Mouse (Mus musculus) frontal cortex, postnatal 36 days (tissue): Measurements from ENCODE around the gene Cyld.
"Not testable (repeated sequence)": the region's sequence is repeated elsewhere in the genome, so short reads cannot be mapped to it uniquely, and the experiment has no call there.

Experiments
- DNase-seq, 2 experiments: peaks; one replicate each; pipeline ENCODE4 v3.0.0; 2022; ENCODE audit warnings: low spot score in 2 of 2

The Cyld gene

GRCm38 (mm10) chr8:88689151-88689550, 7.7 kb upstream of the Cyld start:
- no peak for DNase-seq

- DNase-seq: no peak
Observed at GRCm38 (mm10) chr8:88689891-88690290, 6.9 kb upstream of the Cyld start.

GRCm38 (mm10) chr8:88691342-88691948, 5.4 kb upstream of the Cyld start:
- no peak for DNase-seq

GRCm38 (mm10) chr8:88691961-88692360, 4.9 kb upstream of the Cyld start:
- no peak for DNase-seq

DNA sequence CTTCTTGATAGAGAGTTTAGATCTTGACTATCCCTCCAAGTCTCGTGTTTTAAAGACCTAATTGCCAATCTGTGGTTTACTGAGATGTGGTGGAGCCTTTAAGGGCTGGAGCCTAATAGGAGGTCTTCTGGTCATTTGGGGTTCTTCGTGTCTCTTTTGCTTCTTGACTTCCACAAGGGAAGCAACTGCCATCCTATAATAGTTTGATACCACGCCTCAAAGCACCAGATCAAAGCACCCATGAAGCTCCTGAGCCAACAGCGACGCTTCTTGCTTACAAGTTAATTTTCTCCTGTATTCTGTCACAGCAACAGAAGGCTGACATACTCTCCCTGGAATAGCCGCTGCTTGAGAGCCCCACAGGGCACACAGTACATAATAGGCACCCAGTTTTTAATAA, 4.0 kb upstream of the Cyld start:
- no peak for DNase-seq

DNA sequence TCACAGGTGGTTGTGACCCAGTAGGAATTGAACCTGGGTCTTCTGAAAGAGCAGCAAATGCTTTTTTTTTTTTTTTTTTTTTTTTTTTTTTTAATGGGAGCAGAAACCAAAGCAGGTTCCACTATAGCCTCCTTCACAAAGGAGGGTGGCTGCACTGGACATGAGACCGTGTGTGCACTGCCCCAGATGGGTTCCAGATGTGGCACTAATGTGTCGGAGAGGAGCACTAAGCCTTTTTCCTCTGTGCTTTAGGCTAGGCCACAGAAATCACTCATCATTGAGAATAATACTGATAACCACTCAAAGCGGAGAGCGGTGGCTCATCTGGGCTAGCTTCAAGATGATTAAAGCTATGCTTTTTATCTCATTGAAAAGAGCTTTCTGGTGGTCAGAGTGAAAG, 3.5 kb upstream of the Cyld start:
- DNase-seq: no peak

GRCm38 (mm10) chr8:88694291-88694690, 2.5 kb upstream of the Cyld start:
- no peak for DNase-seq

GRCm38 (mm10) chr8:88696228-88696627, 600 bp upstream of the Cyld start:
- DNase-seq: no peak

- DNase-seq: peak in 1 of 2 experiments; percentile 23
Observed at GRCm38 (mm10) chr8:88697642-88698031, 809 bp downstream of the Cyld start.

GRCm38 (mm10) chr8:88698048-88698447, 1.2 kb downstream of the Cyld start:
- peak in 1 of 2 experiments; percentile 17 for DNase-seq

GRCm38 (mm10) chr8:88701611-88702010, 4.8 kb downstream of the Cyld start:
- DNase-seq: peak in 1 of 2 experiments; percentile 33

DNA sequence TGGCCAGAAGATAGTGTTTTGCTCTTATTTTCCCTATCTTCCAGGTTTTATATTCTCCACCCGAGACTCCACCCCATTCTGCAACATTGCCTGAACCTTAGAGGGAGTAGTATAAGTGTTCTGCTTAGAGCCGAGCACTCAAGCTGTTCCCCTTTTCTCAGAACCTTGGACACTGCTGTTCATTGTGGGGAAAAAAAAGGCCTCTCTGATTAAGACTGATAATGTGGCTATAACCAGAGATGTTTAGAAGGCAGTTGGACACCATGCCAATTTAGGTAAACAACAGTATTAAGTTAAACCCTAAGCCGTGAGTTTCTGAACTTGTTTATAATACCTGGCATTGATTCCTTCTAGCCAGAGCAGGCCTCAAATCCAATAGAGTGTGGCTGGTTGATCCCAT, 6.0 kb downstream of the Cyld start:
- no peak for DNase-seq

DNA sequence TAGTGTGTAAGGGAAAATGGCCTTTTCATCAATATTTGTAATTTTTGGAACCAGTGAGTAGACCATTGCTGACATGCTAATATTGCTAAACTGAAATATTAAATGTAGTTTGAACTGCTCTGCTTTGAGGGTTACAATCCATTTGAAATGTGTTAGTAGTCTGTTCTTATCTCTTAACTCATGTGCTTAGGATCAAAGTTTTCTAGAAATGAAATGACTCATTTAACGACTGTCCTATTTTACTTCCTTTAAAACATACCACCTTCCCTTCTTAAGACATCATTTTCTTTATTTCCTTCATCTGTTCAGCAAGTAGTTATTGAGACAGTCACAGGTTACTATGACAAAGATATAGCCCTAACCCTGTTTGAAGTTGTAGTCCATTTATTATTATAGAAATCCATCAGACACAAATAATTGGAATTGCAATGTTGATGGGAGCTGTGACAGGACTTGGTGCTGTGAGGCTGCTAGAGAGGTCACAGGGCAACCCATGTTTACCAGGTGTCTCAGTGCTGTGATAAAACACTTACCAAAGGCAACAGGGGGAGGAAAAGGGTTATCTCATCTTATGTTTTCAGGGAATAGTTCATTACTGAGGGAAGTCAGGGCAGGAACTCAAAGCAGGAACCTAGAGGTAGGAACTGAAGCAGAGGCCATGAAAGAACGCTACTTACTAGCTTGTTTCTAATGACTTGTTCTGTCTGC, 26.6 kb downstream of the Cyld start:
- DNase-seq: no peak

DNA sequence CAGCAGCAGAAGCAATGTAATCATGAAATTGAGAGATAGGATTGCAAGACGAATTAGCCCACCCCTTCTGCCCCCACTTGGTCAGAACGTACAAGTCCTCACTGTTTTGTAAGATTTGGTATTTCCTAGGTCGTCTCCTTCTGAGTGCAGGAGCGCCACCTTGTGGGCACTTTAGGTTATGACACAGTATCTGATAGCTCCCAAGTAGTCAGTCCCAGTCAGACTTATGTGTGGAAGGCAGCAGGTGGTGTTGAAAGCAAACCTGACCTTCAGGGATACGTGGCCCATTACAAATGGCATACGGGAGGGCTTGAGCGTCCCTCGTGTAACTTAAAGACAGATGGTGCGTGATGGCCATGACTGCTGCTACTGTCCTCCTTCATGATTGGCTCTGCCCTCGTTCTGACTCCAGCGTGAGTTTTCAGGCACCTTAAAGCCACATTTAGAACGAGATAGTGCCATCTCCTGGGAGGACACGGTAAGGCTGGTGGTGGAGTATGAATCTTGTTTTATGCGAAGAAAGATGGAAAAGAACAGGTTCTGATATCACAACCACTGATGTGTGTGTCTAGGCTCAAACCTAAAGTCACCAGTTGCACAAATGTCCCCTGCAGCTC, 58.5 kb downstream of the Cyld start:
- DNase-seq: peak; percentile 84 to 94

DNA sequence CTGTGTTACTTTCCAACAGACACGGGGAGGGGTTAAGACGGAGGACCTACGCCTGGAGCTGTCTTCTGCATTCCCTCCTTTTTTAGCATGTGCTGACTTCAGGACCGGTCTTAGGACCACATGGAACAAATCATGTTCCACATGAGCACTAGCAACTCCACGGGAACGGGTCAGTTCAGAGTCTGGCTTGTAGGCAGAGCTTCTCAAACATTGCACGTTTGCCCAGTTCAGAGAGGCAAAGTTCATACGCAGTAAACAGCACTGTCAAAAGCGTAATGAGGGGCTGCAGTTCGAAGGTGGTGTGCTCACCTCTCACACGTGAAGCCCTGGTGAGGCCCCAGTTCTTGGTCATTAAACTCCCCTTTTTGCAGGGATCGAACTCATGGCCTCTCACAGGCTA, 65.2 kb downstream of the Cyld start:
- no peak for DNase-seq

DNA sequence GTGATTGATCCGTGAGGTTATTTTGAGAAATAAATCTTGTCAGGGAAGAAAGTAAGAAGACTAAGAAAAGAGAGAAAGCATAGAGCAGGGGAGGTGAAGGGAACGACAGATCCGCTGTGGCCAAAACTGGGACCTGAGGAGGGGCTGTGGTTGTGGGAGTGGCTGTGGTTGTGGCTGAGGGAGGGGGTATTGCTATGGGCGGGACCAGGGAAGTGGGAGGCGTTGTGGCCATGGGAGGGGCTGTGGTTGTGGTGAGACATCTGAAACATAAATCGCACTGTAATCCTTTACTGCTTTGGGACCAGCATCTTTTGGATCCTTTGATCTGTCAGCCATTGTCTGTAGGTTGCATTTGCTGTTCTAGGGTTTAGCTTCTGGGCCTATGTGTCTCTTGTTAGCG, 74.4 kb downstream of the Cyld start:
- DNase-seq: no peak

DNA sequence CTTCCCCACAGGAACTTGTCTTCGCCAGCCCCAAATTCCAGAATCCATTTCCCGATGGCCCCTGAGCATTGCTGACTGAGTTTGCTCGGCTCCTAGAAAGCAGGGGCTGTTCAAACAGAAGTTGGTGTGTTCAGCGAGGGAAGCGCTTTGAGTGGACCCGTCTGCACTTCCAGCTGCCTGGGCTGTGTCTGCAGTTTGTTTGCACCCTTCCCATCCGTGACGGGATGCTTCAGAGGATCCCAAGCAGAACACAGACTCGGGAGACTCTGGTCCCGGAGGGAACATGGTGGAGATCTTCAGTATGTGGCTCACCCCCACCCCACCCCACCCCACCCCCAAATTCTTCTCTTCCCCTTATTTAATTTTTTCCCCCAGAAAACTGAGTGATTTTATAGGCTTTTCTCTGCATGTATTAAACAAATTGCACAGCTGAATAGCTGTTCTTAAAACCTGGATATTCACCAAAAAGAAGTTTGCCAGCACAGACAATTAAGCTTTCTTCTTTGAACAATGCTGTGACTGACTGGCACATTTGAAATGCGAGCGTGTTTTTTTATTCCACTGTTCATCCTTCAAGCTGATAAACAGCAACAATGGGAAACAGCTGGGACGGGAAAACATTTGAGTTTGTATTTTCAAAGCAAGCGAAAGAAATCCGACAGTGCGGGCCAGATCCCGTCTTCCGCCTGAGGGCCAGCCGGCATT, 77.9 kb downstream of the Cyld start:
- DNase-seq: no peak

DNA sequence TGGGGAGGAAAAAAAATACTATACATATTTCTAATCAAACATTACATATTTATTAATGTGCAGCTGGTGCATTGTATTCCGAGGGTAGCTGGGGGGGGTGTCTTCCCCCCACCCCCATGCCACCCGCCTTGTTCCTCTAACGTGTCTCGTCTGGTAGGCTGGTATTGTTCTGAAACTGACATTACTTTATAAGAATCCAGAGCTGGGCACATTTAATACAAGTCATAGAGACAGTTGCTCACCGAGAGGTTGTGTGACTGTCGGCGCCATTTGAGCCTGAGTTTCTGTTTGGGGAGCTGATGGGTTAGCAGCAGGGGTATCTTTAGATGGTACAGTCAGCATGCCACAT, 78.4 kb downstream of the Cyld start:
- no peak for DNase-seq

- DNase-seq: no peak
Observed at GRCm38 (mm10) chr8:88780142-88780541, 83.3 kb downstream of the Cyld start.

GRCm38 (mm10) chr8:88781283-88781682, 84.5 kb downstream of the Cyld start:
- no peak for DNase-seq

- DNase-seq: no peak
Observed at GRCm38 (mm10) chr8:88783722-88784121, 86.9 kb downstream of the Cyld start.

- not testable (repeated sequence) for DNase-seq
Observed at GRCm38 (mm10) chr8:88788335-88788734, 91.5 kb downstream of the Cyld start.
